Mouse (Mus musculus): Measurements from ENCODE around the gene Fam53b. TPM values are rescaled to one million over a fixed set of nuclear protein-coding genes. Genes with fewer than 3 reads are reported as not detected.

Gene Fam53b
- polyA plus RNA-seq, 1 experiment = 10.4 TPM

- H3K27ac ChIP-seq (ENCODE audit: insufficient read depth, low read length) = no peak overlapping the region
- H3K4me3 ChIP-seq (ENCODE audit: low read depth, low read length) = no peak overlapping the region
- H3K9ac ChIP-seq (ENCODE audit: low read depth, poor library complexity, severe bottlenecking) = no peak overlapping the region
- H3K9me3 ChIP-seq (replicated peaks; ENCODE audit: control insufficient read depth, insufficient read depth, low read length, poor library complexity, severe bottlenecking) = no peaks in the 10 kb centered on the region
- no peak for TF ChIP-seq CTCF (IDR thresholded peaks at IDR 0.05; ENCODE audit: low read depth, low read length)
- TF ChIP-seq POLR2A (IDR thresholded peaks at IDR 0.05; ENCODE audit: insufficient read depth, low read length) = no peak
- no peak for TF ChIP-seq EP300 (IDR thresholded peaks at IDR 0.05; ENCODE audit: insufficient read depth, low read depth, low read length)
- no peaks in the 10 kb centered on the region for H3K27me3 ChIP-seq (ENCODE audit: control insufficient read depth, insufficient read depth, low read length, poor library complexity, severe bottlenecking)
- H3K36me3 ChIP-seq (ENCODE audit: control insufficient read depth, insufficient read depth, low read length, poor library complexity, severe bottlenecking) = no peaks in the 10 kb centered on the region
- H3K4me1 ChIP-seq (ENCODE audit: control insufficient read depth, insufficient read depth, low read length) = no peaks in the 10 kb centered on the region
Observed at GRCm38 (mm10) chr7:132768498-132769344, 45.0 kb downstream of the Fam53b start.

- Histone ChIP-seq H3K4me3 (ENCODE audit: low read depth, low read length) (no peak overlapping the region), H3K27ac (ENCODE audit: insufficient read depth, low read length) (no peak overlapping the region), H3K36me3 (ENCODE audit: control insufficient read depth, insufficient read depth, low read length, poor library complexity, severe bottlenecking) (no peaks in the 10 kb centered on the region), H3K27me3 (ENCODE audit: control insufficient read depth, insufficient read depth, low read length, poor library complexity, severe bottlenecking) (no peaks in the 10 kb centered on the region), H3K9me3 (replicated peaks; ENCODE audit: control insufficient read depth, insufficient read depth, low read length, poor library complexity, severe bottlenecking) (no peaks in the 10 kb centered on the region), H3K4me1 (ENCODE audit: control insufficient read depth, insufficient read depth, low read length) (no peaks in the 10 kb centered on the region), H3K9ac (ENCODE audit: low read depth, poor library complexity, severe bottlenecking) (no peak overlapping the region)
- TF ChIP-seq POLR2A (IDR thresholded peaks at IDR 0.05; ENCODE audit: insufficient read depth, low read length) (no peak), EP300 (IDR thresholded peaks at IDR 0.05; ENCODE audit: insufficient read depth, low read depth, low read length) (no peak), CTCF (IDR thresholded peaks at IDR 0.05; ENCODE audit: low read depth, low read length) (no peak)
Observed at GRCm38 (mm10) chr7:132767999-132768370, 45.7 kb downstream of the Fam53b start.

- H3K36me3 ChIP-seq (ENCODE audit: control insufficient read depth, insufficient read depth, low read length, poor library complexity, severe bottlenecking) = no peaks in the 10 kb centered on the region
- no peaks in the 10 kb centered on the region for H3K4me1 ChIP-seq (ENCODE audit: control insufficient read depth, insufficient read depth, low read length)
- H3K9me3 ChIP-seq (replicated peaks; ENCODE audit: control insufficient read depth, insufficient read depth, low read length, poor library complexity, severe bottlenecking) = no peaks in the 10 kb centered on the region
- no peak overlapping the region for H3K4me3 ChIP-seq (ENCODE audit: low read depth, low read length)
- TF ChIP-seq POLR2A (IDR thresholded peaks at IDR 0.05; ENCODE audit: insufficient read depth, low read length) (no peak), EP300 (IDR thresholded peaks at IDR 0.05; ENCODE audit: insufficient read depth, low read depth, low read length) (no peak), CTCF (IDR thresholded peaks at IDR 0.05; ENCODE audit: low read depth, low read length) (no peak)
- no peaks in the 10 kb centered on the region for H3K27me3 ChIP-seq (ENCODE audit: control insufficient read depth, insufficient read depth, low read length, poor library complexity, severe bottlenecking)
- no peak overlapping the region for H3K9ac ChIP-seq (ENCODE audit: low read depth, poor library complexity, severe bottlenecking)
- no peak overlapping the region for H3K27ac ChIP-seq (ENCODE audit: insufficient read depth, low read length)
Observed at GRCm38 (mm10) chr7:132767233-132767998, 46.3 kb downstream of the Fam53b start.

- Histone ChIP-seq H3K27me3 (ENCODE audit: control insufficient read depth, insufficient read depth, low read length, poor library complexity, severe bottlenecking) (no peaks in the 10 kb centered on the region), H3K9ac (ENCODE audit: low read depth, poor library complexity, severe bottlenecking) (no peak overlapping the region), H3K27ac (ENCODE audit: insufficient read depth, low read length) (no peak overlapping the region), H3K4me1 (ENCODE audit: control insufficient read depth, insufficient read depth, low read length) (no peaks in the 10 kb centered on the region), H3K36me3 (ENCODE audit: control insufficient read depth, insufficient read depth, low read length, poor library complexity, severe bottlenecking) (no peaks in the 10 kb centered on the region), H3K9me3 (replicated peaks; ENCODE audit: control insufficient read depth, insufficient read depth, low read length, poor library complexity, severe bottlenecking) (no peaks in the 10 kb centered on the region), H3K4me3 (ENCODE audit: low read depth, low read length) (no peak overlapping the region)
- TF ChIP-seq POLR2A (IDR thresholded peaks at IDR 0.05; ENCODE audit: insufficient read depth, low read length) (no peak), CTCF (IDR thresholded peaks at IDR 0.05; ENCODE audit: low read depth, low read length) (no peak), EP300 (IDR thresholded peaks at IDR 0.05; ENCODE audit: insufficient read depth, low read depth, low read length) (no peak)
Observed at GRCm38 (mm10) chr7:132766235-132766871, 47.3 kb downstream of the Fam53b start.

- no peaks in the 10 kb centered on the region for H3K4me1 ChIP-seq (ENCODE audit: control insufficient read depth, insufficient read depth, low read length)
- no peaks in the 10 kb centered on the region for H3K27me3 ChIP-seq (ENCODE audit: control insufficient read depth, insufficient read depth, low read length, poor library complexity, severe bottlenecking)
- no peaks in the 10 kb centered on the region for H3K36me3 ChIP-seq (ENCODE audit: control insufficient read depth, insufficient read depth, low read length, poor library complexity, severe bottlenecking)
- H3K27ac ChIP-seq (ENCODE audit: insufficient read depth, low read length) = no peak overlapping the region
- no peak overlapping the region for H3K9ac ChIP-seq (ENCODE audit: low read depth, poor library complexity, severe bottlenecking)
- H3K4me3 ChIP-seq (ENCODE audit: low read depth, low read length) = no peak overlapping the region
- no peak for TF ChIP-seq CTCF (IDR thresholded peaks at IDR 0.05; ENCODE audit: low read depth, low read length)
- no peak for TF ChIP-seq EP300 (IDR thresholded peaks at IDR 0.05; ENCODE audit: insufficient read depth, low read depth, low read length)
- no peak for TF ChIP-seq POLR2A (IDR thresholded peaks at IDR 0.05; ENCODE audit: insufficient read depth, low read length)
- no peaks in the 10 kb centered on the region for H3K9me3 ChIP-seq (replicated peaks; ENCODE audit: control insufficient read depth, insufficient read depth, low read length, poor library complexity, severe bottlenecking)
Observed at GRCm38 (mm10) chr7:132765629-132766186, 48.0 kb downstream of the Fam53b start.

All from ES-Bruce4 (cell line).